Mouse (Mus musculus) forebrain, postnatal 0 days (tissue): Measurements from ENCODE around the gene Rhbdl1. TPM values are rescaled to one million over a fixed set of nuclear protein-coding genes. Genes with fewer than 3 reads are reported as not detected.

ENCODE experiments used
- ATAC-seq: fragments of 200-750 bp; cut with Nextera tagmentation; 2 replicates; pipeline ENCODE4 v1.8.0; 2017; ENCODE audit warnings: mild to moderate bottlenecking, moderate library complexity
- DNase-seq: peaks from one replicate; pipeline ENCODE4 v3.0.0-alpha.2; 2015
- H3K27ac ChIP-seq: fragments of 300-500 bp; sonication (generic); 2 replicates; pipeline ENCODE4 v1.5.1; 2014; ENCODE audit warnings: low read depth, mild to moderate bottlenecking, antibody characterized with exemption, low read length, moderate library complexity, mixed read lengths
- H3K27me3 ChIP-seq: fragments of 300-500 bp; sonication (generic); 2 replicates; pipeline ENCODE4 v1.6.1; 2014; ENCODE audit warnings: mild to moderate bottlenecking, low read length, mixed read lengths; ENCODE audit not compliant: insufficient read depth
- H3K36me3 ChIP-seq: fragments of 300-500 bp; sonication (generic); 2 replicates; pipeline ENCODE4 v1.6.1; 2014; ENCODE audit warnings: mild to moderate bottlenecking, moderate library complexity; ENCODE audit not compliant: insufficient read depth
- H3K4me1 ChIP-seq: fragments of 300-500 bp; sonication (generic); 2 replicates; pipeline ENCODE4 v1.6.1; 2014; ENCODE audit warnings: antibody characterized with exemption; ENCODE audit not compliant: insufficient read depth
- H3K4me2 ChIP-seq: fragments of 300-500 bp; sonication (generic); 2 replicates; pipeline ENCODE4 v1.6.1; 2014; ENCODE audit warnings: low read depth, mild to moderate bottlenecking, moderate library complexity
- H3K4me3 ChIP-seq: fragments of 300-500 bp; sonication (generic); 2 replicates; pipeline ENCODE4 v1.5.1; 2014; ENCODE audit warnings: low read depth, low read length, mixed read lengths
- H3K9ac ChIP-seq: fragments of 300-500 bp; sonication (generic); 2 replicates; pipeline ENCODE4 v1.6.1; 2014; ENCODE audit warnings: mild to moderate bottlenecking
- H3K9me3 ChIP-seq: fragments of 300-500 bp; sonication (generic); 2 replicates; pipeline ENCODE4 v1.6.1; 2016; ENCODE audit warnings: low read length
- CTCF ChIP-seq: sonication (generic); IDR thresholded peaks from 2 replicates; pipeline ENCODE4 v1.5.1; 2016; ENCODE audit warnings: antibody characterized with exemption, control low read depth, low read depth
- WGBS: fragments of 180-500 bp; shearing (Covaris S2); extraction: QIAGEN DNeasy Blood & Tissue Kit; methylation state at CpG from one replicate; pipeline ENCODE4 v1.1.7; 2014; 5-methylcytosine and 5-hydroxymethylcytosine counted together
- polyA plus RNA-seq: library from polyadenylated mRNA; unstranded; fragments of >200 nt; fragmentation: Nextera tagmentation; extraction: Ambion mirVana; gene quantifications from 2 replicates; pipeline ENCODE4 v1.2.1, GENCODE M21; 2015
- total RNA-seq: library from RNA; depleted of rRNA; stranded (reverse); fragments of >200 nt; gene quantifications from 2 replicates; pipeline ENCODE4 v1.2.3, GENCODE M21; 2014

Rhbdl1 gene
- total and polyA plus RNA-seq, 2 experiments from 2014 or later: 83.3 to 85.4 TPM

GRCm38 (mm10) chr17:25860229-25860628, 23.1 kb upstream of the Rhbdl1 start:
- no peaks in the 10 kb centered on the region; the same call in 1 of the 2 replicates for H3K36me3 ChIP-seq
- H3K4me1 ChIP-seq: peaks cover 12% of the 10 kb centered on the region
- TF ChIP-seq CTCF: no peak
- no peaks in the 10 kb centered on the region for H3K27me3 ChIP-seq
- H3K27ac ChIP-seq: no peak overlapping the region
- H3K4me2 ChIP-seq: peak overlapping the region; percentile 87
- 92% methylated on average over 6 of the region's 6 CpGs for WGBS
- ATAC-seq: no peak
- H3K9ac ChIP-seq: no peak overlapping the region
- DNase-seq: no peak
- H3K9me3 ChIP-seq: no peaks in the 10 kb centered on the region
- no peak overlapping the region for H3K4me3 ChIP-seq

GRCm38 (mm10) chr17:25844396-25844901, 7.4 kb upstream of the Rhbdl1 start, which contains the start of gene Rhot2:
Rhot2 (minus strand) TSS chr17:25844851.
- Histone ChIP-seq H3K9ac (peak within 1 kb of the TSS; percentile 80), H3K4me3 (peak within 1 kb of the TSS; percentile 85), H3K9me3 (no peaks in the 10 kb centered on the region), H3K27me3 (no peaks in the 10 kb centered on the region), H3K36me3 (peaks cover 41% of the 10 kb centered on the region), H3K27ac (peak within 1 kb of the TSS; percentile 77), H3K4me1 (peaks cover 8% of the 10 kb centered on the region; the same call in 1 of the 2 replicates), H3K4me2 (peak within 1 kb of the TSS; percentile 96)
- TF ChIP-seq CTCF: peak; percentile 84
- WGBS: under 1% methylated on average over 19 of the region's 21 CpGs
- peak; percentile 100 for ATAC-seq
- peak; percentile 93 for DNase-seq

GRCm38 (mm10) chr17:25843636-25844395, 6.7 kb upstream of the Rhbdl1 start:
- peak overlapping the region; percentile 77 for H3K27ac ChIP-seq
- peak; percentile 54 for ATAC-seq
- H3K4me1 ChIP-seq: peaks cover 8% of the 10 kb centered on the region; the same call in 1 of the 2 replicates
- no peak for DNase-seq
- 4% methylated on average over 38 of the region's 38 CpGs for WGBS
- no peaks in the 10 kb centered on the region for H3K9me3 ChIP-seq
- peak overlapping the region; percentile 85 for H3K4me3 ChIP-seq
- H3K9ac ChIP-seq: peak overlapping the region; percentile 80
- no peaks in the 10 kb centered on the region for H3K27me3 ChIP-seq
- H3K36me3 ChIP-seq: peaks cover 47% of the 10 kb centered on the region
- peak overlapping the region; percentile 96 for H3K4me2 ChIP-seq
- TF ChIP-seq CTCF: 0 out of 2 replicates have a peak, but pooled peaks have one; percentile 1

- Histone ChIP-seq H3K4me2 (peak overlapping the region; percentile 96), H3K36me3 (peaks cover 42% of the 10 kb centered on the region), H3K27ac (no peak overlapping the region), H3K9me3 (no peaks in the 10 kb centered on the region), H3K4me1 (peaks cover 8% of the 10 kb centered on the region; the same call in 1 of the 2 replicates), H3K27me3 (no peaks in the 10 kb centered on the region), H3K9ac (peak overlapping the region; percentile 80; the same call in 1 of the 2 replicates), H3K4me3 (no peak overlapping the region)
- ATAC-seq (no peak), DNase-seq (no peak)
- 92% methylated on average over 4 of the region's 4 CpGs for WGBS
- no peak for TF ChIP-seq CTCF
These were observed 6.0 kb upstream of the Rhbdl1 start for GRCm38 (mm10) chr17:25843122-25843521.

- Histone ChIP-seq H3K36me3 (peaks cover 38% of the 10 kb centered on the region), H3K9me3 (no peaks in the 10 kb centered on the region), H3K27me3 (no peaks in the 10 kb centered on the region), H3K27ac (no peak overlapping the region), H3K4me3 (no peak overlapping the region), H3K4me1 (peaks cover 14% of the 10 kb centered on the region), H3K4me2 (no peak overlapping the region), H3K9ac (no peak overlapping the region)
- no peak for ATAC-seq
- no peak for TF ChIP-seq CTCF
- no peak for DNase-seq
- 81% methylated on average over 3 of the region's 3 CpGs for WGBS
These were observed 5.4 kb upstream of the Rhbdl1 start for GRCm38 (mm10) chr17:25842509-25842908.

GRCm38 (mm10) chr17:25841117-25841880, 4.2 kb upstream of the Rhbdl1 start, which contains the start of gene Gm20683:
Gm20683 (minus strand) TSS chr17:25841763.
- H3K9ac ChIP-seq: no peak within 1 kb of the TSS
- TF ChIP-seq CTCF: no peak
- peaks cover 22% of the 10 kb centered on the region for H3K4me1 ChIP-seq
- no peak for DNase-seq
- H3K4me2 ChIP-seq: no peak within 1 kb of the TSS
- no peak within 1 kb of the TSS for H3K4me3 ChIP-seq
- H3K27me3 ChIP-seq: no peaks in the 10 kb centered on the region
- no peak for ATAC-seq
- H3K36me3 ChIP-seq: peaks cover 38% of the 10 kb centered on the region
- no peaks in the 10 kb centered on the region for H3K9me3 ChIP-seq
- H3K27ac ChIP-seq: no peak within 1 kb of the TSS
- WGBS: 96% methylated on average over 22 of the region's 22 CpGs

GRCm38 (mm10) chr17:25840519-25840918, 3.4 kb upstream of the Rhbdl1 start:
- H3K36me3 ChIP-seq: peaks cover 38% of the 10 kb centered on the region
- no peak overlapping the region for H3K9ac ChIP-seq
- DNase-seq (no peak), ATAC-seq (no peak)
- no peak overlapping the region for H3K4me3 ChIP-seq
- H3K27me3 ChIP-seq: no peaks in the 10 kb centered on the region
- H3K4me1 ChIP-seq: peaks cover 28% of the 10 kb centered on the region
- TF ChIP-seq CTCF: no peak
- no peak overlapping the region for H3K4me2 ChIP-seq
- no peak overlapping the region for H3K27ac ChIP-seq
- no peaks in the 10 kb centered on the region for H3K9me3 ChIP-seq
- 95% methylated on average over 6 of the region's 6 CpGs for WGBS
